Mouse (Mus musculus) v-Abl transformed pro-B cells (cell line): ENCODE measurements at regions not wholly inside any gene's neighbourhood (a gene's known extent, or its start where the extent isn't known, plus 50 kb on each side); places are given as distances from the start of the nearest gene placed in this dataset.

Experiments
- in situ Hi-C, 2 experiments: fragments of 400-800 bp; cut with MboI; formaldehyde crosslinking; loops; one replicate each; pipeline ENCODE4 v1.15.1; 2025; ENCODE audit not compliant: unreplicated experiment in 2 of 2

GRCm38 (mm10) chr9:95331275-95331674 lies 75.2 kb downstream of the Chst2 start:
- in situ Hi-C loops = no loop called here

- in situ Hi-C loops = no loop called here
Observed at GRCm38 (mm10) chr9:95330097-95330496, 76.4 kb downstream of the Chst2 start.

GRCm38 (mm10) chr9:95329053-95329430 lies 77.5 kb downstream of the Chst2 start:
- in situ Hi-C loops = no loop called here

- in situ Hi-C loops = no loop called here
Observed at GRCm38 (mm10) chr9:95328261-95329052, 78.1 kb downstream of the Chst2 start.

GRCm38 (mm10) chr9:95327771-95328170 lies 78.8 kb downstream of the Chst2 start:
- in situ Hi-C loops = no loop called here

GRCm38 (mm10) chr9:95323622-95324021 lies 82.9 kb downstream of the Chst2 start:
- in situ Hi-C loops = no loop called here

- in situ Hi-C loops = no loop called here
Observed at GRCm38 (mm10) chr9:95322893-95323292, 83.6 kb downstream of the Chst2 start.

GRCm38 (mm10) chr9:95322031-95322430 lies 84.5 kb downstream of the Chst2 start:
- in situ Hi-C loops = no loop called here

GRCm38 (mm10) chr9:95318926-95319325 lies 87.6 kb downstream of the Chst2 start:
- in situ Hi-C loops = no loop called here

- in situ Hi-C loops = no loop called here
Observed at GRCm38 (mm10) chr9:95316726-95317125, 89.8 kb downstream of the Chst2 start.

- in situ Hi-C loops = no loop called here
Observed at GRCm38 (mm10) chr9:95315080-95315479, 91.4 kb downstream of the Chst2 start.

- in situ Hi-C loops = no loop called here
Observed at GRCm38 (mm10) chr9:95311671-95312070, 94.9 kb downstream of the Chst2 start.

- in situ Hi-C loops = loop anchor here in 1 of 2 experiments (10.0 to 25.0 kb wide), 2 partner anchors 364 to 548 kb away; partner anchors contain the start of gene Pls1
Observed at GRCm38 (mm10) chr9:95289008-95289407, 117.5 kb downstream of the Chst2 start.

- in situ Hi-C loops = loop anchor here in 1 of 2 experiments (10.0 to 25.0 kb wide), 2 partner anchors 358 to 554 kb away; partner anchors contain the start of gene Pls1
Observed at GRCm38 (mm10) chr9:95282996-95283395, 123.5 kb downstream of the Chst2 start.

GRCm38 (mm10) chr9:95282502-95282901 lies 124.0 kb downstream of the Chst2 start:
- in situ Hi-C loops = loop anchor here in 1 of 2 experiments (10.0 to 25.0 kb wide), 2 partner anchors 358 to 555 kb away; partner anchors contain the start of gene Pls1
